Mouse (Mus musculus) erythroid progenitor cell, adult 5-6 weeks (primary cell): ENCODE measurements around the gene Vwa5b2. TPM values are rescaled to one million over a fixed set of nuclear protein-coding genes. Genes with fewer than 3 reads are reported as not detected.

Source experiments
- ATAC-seq: replicated peaks from 2 replicates; pipeline ENCODE4 v1.8.0; 2016; ENCODE audit warnings: moderate number of reproducible peaks, mild to moderate bottlenecking, moderate TSS enrichment, inconsistent platforms; ENCODE audit not compliant: poor library complexity, low FRiP score, severe bottlenecking
- total RNA-seq, 2 experiments: library from RNA; stranded (forward) in 1 of 2; stranded (reverse) in 1 of 2; fragments of 150-400 nt in 1 of 2; fragments of 186-747, 209-891 nt in 1 of 2; gene quantifications; 2 replicates each; pipeline versions ENCODE4 v1.2.3 to v1.2.4; 2015 to 2017; ENCODE audit warnings: low replicate concordance in 2 of 2

The Vwa5b2 gene
- total RNA-seq, 2 experiments from 2014 or later: not detected

DNA sequence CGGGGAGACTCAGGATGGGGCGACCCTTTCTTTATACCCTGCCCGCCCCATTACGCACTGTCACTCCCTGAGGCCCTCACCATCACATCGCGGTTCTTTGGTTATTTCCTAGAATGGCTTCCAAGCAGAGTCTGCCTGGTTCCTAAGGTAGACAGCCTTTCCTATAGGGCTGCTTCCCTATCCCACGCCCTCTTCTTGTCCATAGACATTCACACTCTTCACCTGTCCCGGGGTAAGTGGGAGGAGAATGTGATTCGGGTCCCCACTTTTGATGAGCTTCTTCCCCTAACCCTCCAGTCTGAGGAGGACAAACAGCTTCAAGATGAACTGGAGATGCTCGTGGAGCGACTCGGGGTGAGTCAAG, 62.7 kb downstream of the Vwa5b2 start:
- ATAC-seq: peak; percentile 36

DNA sequence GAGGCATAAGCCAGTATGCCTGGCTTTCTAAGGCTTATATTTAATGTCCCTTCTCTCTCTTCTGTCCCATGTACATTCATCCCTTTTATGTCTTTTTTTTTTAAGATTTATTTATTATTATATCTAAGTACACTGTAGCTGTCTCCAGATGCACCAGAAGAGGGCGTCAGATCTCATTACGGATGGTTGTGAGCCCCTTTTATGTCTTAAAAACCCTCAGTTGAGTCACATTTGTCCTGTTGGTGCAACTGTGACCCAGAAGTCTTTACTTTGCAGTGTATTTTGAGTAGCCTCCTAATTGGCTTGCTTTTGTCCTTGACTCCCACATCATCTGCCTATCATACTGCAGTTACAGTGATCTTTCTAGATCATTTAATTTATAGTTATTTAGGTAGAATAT, 64.0 kb downstream of the Vwa5b2 start:
- ATAC-seq: no peak

Other genes starting within 250 kb of the Vwa5b2 start
- 26.0 and 40.4 TPM in 2 replicates for gene Abcc5, start 163.1 kb upstream of the Vwa5b2 start, total RNA-seq (2015; ENCODE audit: low replicate concordance)
- 29.3 and 34.1 TPM in 2 replicates for gene Abcc5, start 163.1 kb upstream of the Vwa5b2 start, total RNA-seq (2017; ENCODE audit: low replicate concordance)
- 33.2 and 54.9 TPM in 2 replicates for gene Eif2b5, start 90.7 kb upstream of the Vwa5b2 start, total RNA-seq (2015; ENCODE audit: low replicate concordance)
- gene Eif2b5, start 90.7 kb upstream of the Vwa5b2 start, total RNA-seq (2017; ENCODE audit: low replicate concordance): 11.5 and 18.9 TPM in 2 replicates
- gene Dvl3, start 72.5 kb upstream of the Vwa5b2 start, total RNA-seq (2015; ENCODE audit: low replicate concordance): 6.1 and 18.0 TPM in 2 replicates
- gene Dvl3, start 72.5 kb upstream of the Vwa5b2 start, total RNA-seq (2017; ENCODE audit: low replicate concordance): 1.3 and 3.6 TPM in 2 replicates
- 214 and 297 TPM in 2 replicates for gene Ap2m1, start 54.0 kb upstream of the Vwa5b2 start, total RNA-seq (2015; ENCODE audit: low replicate concordance)
- gene Ap2m1, start 54.0 kb upstream of the Vwa5b2 start, total RNA-seq (2017; ENCODE audit: low replicate concordance): 271 and 285 TPM in 2 replicates
- 22.2 and 23.1 TPM in 2 replicates for gene Abcf3, start 40.9 kb upstream of the Vwa5b2 start, total RNA-seq (2015; ENCODE audit: low replicate concordance)
- gene Abcf3, start 40.9 kb upstream of the Vwa5b2 start, total RNA-seq (2017; ENCODE audit: low replicate concordance): 32.1 and 40.5 TPM in 2 replicates
- gene Eef1akmt4, start 22.1 kb downstream of the Vwa5b2 start, total RNA-seq (2015; ENCODE audit: low replicate concordance): not detected in 2 replicates
- gene Eef1akmt4, start 22.1 kb downstream of the Vwa5b2 start, total RNA-seq (2017; ENCODE audit: low replicate concordance): 0.15 TPM in 1 of 2 replicates, not detected in the other
- not detected in 2 replicates for gene Gm49333, start 22.1 kb downstream of the Vwa5b2 start, total RNA-seq (2015; ENCODE audit: low replicate concordance)
- gene Gm49333, start 22.1 kb downstream of the Vwa5b2 start, total RNA-seq (2017; ENCODE audit: low replicate concordance): not detected in 2 replicates
- 6.7 and 6.8 TPM in 2 replicates for gene Alg3, start 22.3 kb downstream of the Vwa5b2 start, total RNA-seq (2015; ENCODE audit: low replicate concordance)
- gene Alg3, start 22.3 kb downstream of the Vwa5b2 start, total RNA-seq (2017; ENCODE audit: low replicate concordance): 1.2 and 5.5 TPM in 2 replicates
- not detected in 2 replicates for gene Camk2n2, start 31.8 kb downstream of the Vwa5b2 start, total RNA-seq (2015; ENCODE audit: low replicate concordance)
- not detected in 2 replicates for gene Camk2n2, start 31.8 kb downstream of the Vwa5b2 start, total RNA-seq (2017; ENCODE audit: low replicate concordance)
- not detected in 2 replicates for gene Ece2, start 40.4 kb downstream of the Vwa5b2 start, total RNA-seq (2015; ENCODE audit: low replicate concordance)
- gene Ece2, start 40.4 kb downstream of the Vwa5b2 start, total RNA-seq (2017; ENCODE audit: low replicate concordance): not detected in 2 replicates
- 71.7 and 115 TPM in 2 replicates for gene Psmd2, start 62.2 kb downstream of the Vwa5b2 start, total RNA-seq (2015; ENCODE audit: low replicate concordance)
- 125 and 131 TPM in 2 replicates for gene Psmd2, start 62.2 kb downstream of the Vwa5b2 start, total RNA-seq (2017; ENCODE audit: low replicate concordance)
- gene Eif4g1, start 78.8 kb downstream of the Vwa5b2 start, total RNA-seq (2015; ENCODE audit: low replicate concordance): 105 and 116 TPM in 2 replicates
- 109 and 153 TPM in 2 replicates for gene Eif4g1, start 78.8 kb downstream of the Vwa5b2 start, total RNA-seq (2017; ENCODE audit: low replicate concordance)
- gene Fam131a, start 103.8 kb downstream of the Vwa5b2 start, total RNA-seq (2015; ENCODE audit: low replicate concordance): not detected in 2 replicates
- gene Fam131a, start 103.8 kb downstream of the Vwa5b2 start, total RNA-seq (2017; ENCODE audit: low replicate concordance): not detected in 2 replicates
- 2.9 and 10.5 TPM in 2 replicates for gene Polr2h, start 128.2 kb downstream of the Vwa5b2 start, total RNA-seq (2015; ENCODE audit: low replicate concordance)
- gene Polr2h, start 128.2 kb downstream of the Vwa5b2 start, total RNA-seq (2017; ENCODE audit: low replicate concordance): 5.8 and 11.2 TPM in 2 replicates
- gene Clcn2, start 128.3 kb downstream of the Vwa5b2 start, total RNA-seq (2015; ENCODE audit: low replicate concordance): 11.5 and 21.0 TPM in 2 replicates
- gene Clcn2, start 128.3 kb downstream of the Vwa5b2 start, total RNA-seq (2017; ENCODE audit: low replicate concordance): 9.9 and 10.7 TPM in 2 replicates
- gene Chrd, start 143.7 kb downstream of the Vwa5b2 start, total RNA-seq (2015; ENCODE audit: low replicate concordance): not detected in 2 replicates
- gene Chrd, start 143.7 kb downstream of the Vwa5b2 start, total RNA-seq (2017; ENCODE audit: low replicate concordance): not detected in 2 replicates
- not detected in 2 replicates for gene Thpo, start 145.0 kb downstream of the Vwa5b2 start, total RNA-seq (2015; ENCODE audit: low replicate concordance)
- gene Thpo, start 145.0 kb downstream of the Vwa5b2 start, total RNA-seq (2017; ENCODE audit: low replicate concordance): not detected in 2 replicates